Mouse (Mus musculus) olfactory bulb, adult 2 months (tissue): ENCODE data around the gene Gm42957.

ENCODE experiments used
- CTCF ChIP-seq: fragments of 200-500 bp; IDR thresholded peaks from 2 replicates; pipeline ENCODE4 v1.5.1; 2012; ENCODE audit warnings: low read depth, mild to moderate bottlenecking, low read length, moderate library complexity; ENCODE audit not compliant: insufficient read depth
- POLR2A ChIP-seq: fragments of 200-500 bp; IDR thresholded peaks from 2 replicates; pipeline ENCODE4 v1.6.1; 2012; ENCODE audit warnings: mild to moderate bottlenecking, low read depth, low read length, moderate library complexity; ENCODE audit not compliant: insufficient read depth

- TF ChIP-seq CTCF (no peak), POLR2A (no peak)
Measured at GRCm38 (mm10) chr3:96673514-96673913, 38.2 kb downstream of the Gm42957 start.
